Mouse (Mus musculus) yolk sac, embryonic 10.5 days (tissue): ENCODE results near the gene Dbn1.

Experiments
- DNase-seq: peaks from one replicate; pipeline ENCODE4 v3.0.0-alpha.2; 2017; ENCODE audit warnings: low spot score

Dbn1 gene

DNA sequence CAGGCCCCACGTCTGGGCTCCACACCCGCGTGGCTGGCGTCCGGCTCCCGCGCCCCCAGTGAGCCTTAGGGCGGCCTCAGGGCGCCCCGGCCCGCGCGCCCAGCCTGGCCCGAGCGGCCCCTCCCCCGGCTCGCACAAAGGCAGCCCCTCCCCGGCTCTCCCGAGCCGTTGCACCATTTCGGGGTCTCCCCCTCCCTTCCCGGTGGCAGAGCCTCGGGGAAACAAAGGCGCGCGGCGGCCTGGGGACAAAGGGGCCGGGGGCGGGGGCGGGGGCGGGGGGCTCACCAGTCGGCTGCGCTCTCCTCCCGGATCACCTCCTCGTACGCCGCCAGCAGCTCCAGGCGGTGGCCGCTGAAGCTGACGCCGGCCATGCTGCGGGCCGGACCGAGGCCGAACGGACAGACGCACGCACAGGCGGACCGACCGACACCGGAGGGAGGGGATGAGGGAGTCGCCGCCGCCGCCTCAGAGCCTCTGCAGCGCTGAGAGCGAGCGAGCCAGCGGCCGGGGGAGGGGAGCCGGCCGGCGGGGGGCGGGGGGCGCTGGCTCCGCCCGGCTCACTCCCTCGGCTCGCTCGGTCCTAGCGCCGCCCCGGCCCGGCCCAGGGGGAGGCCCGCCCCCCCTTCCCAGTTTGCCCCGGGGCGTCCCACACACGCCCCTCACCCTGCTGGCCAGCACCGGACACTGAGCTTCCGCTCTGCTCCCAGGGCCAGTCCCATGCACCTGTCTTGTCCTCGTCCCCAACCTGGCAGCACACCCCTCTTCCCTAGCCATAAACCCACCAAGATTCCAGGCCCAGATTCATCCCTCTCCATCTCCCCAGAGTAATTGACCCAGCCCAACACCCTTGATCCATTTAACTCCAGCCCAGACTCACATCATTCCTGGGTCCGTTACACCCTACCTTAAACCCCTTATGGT, at the start of gene Dbn1:
Gene Dbn1 (minus strand): TSS at position 534 of the 921 bp plus-strand sequence.
- peak; percentile 76 for DNase-seq

DNA sequence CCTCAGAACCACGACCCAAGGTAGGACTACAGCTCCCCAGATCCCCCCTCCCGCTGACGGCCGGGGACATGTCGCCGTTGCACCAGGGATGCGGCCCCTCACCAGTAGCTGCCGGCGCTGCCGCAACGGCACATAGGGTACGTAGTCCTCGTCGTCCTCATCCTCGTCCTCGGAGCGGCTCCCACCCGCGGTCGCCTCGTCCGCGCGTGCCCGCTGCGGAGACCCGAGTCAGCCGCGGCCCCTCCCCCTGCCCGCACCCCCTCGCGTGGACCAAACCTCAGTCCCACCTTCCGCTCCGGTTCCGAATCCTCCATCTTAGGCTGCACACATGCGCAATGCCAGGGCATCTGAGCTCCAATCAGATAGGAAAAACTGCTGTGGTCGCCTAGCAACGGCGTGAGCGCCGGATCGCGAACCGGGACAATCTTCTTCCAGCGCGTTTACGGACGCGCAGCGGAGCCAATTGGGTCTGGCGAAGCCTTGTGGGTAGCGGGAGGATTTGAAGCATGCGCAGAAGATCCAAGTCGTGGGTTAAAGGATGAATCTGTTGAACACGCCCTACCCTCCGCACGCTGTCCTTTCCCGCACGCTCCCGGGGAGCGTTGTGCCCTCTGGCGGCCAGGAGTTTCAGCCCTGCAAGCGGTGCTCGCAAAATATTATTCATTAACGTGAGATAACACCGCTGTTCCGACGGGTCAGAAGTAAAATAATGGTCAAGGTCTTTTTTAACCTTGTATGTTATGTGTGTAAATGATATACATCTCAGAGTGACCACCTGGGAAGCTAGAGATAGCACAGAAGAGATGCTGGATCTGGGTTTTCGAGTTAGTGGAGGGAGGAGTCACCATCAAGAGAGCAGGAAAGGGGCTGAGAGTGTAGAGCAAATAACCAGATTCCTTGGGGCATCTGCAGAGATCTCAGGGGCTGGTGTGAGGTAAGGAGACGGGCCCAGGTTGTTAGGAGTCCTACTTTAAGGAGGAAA, 48.6 kb upstream of the Dbn1 start, which contains the start of gene Ddx41:
Gene Ddx41 (minus strand): TSS at position 465 of the 982 bp plus-strand sequence.
- DNase-seq, result peak; percentile 99

DNA sequence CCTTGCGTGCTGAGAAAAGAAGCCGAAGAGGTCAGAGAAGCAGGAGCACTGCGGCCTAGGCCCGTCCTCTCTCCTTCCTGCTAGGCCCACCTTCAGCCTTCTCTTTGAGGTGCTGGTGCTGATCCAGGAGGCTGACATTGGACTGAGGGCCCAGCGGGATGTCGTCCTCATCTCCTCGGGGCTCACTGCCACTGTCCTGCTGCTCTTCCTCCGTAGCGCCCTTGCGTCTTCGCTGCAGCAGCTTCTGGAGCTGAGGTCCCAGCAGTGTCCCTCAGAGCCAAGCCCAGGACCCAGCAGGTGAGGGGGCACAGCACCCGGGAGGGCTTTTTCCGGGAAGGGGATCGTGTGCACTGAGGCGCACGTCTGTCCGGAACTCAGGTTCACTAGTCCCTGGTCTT, 47.9 kb upstream of the Dbn1 start:
- no peak for DNase-seq

DNA sequence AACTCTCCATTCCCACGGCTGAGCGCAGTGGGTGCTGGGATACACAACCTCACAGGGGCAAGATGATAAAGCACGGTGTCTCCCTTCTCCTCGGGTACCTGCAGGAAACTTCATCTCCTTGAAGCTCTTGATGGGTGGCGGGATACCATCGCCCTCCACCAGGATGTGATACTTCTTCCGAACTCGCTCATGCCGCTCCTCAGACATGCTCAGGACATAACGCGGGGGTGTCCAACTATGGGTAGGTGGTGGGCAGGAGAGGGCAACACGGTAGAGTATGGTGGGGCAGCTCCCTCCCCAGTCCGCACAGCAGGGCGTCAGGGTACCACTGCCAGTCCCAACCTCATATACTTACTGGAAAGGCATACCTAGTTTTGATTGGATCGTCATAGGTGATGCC, 47.3 kb upstream of the Dbn1 start:
- DNase-seq, result no peak

DNA sequence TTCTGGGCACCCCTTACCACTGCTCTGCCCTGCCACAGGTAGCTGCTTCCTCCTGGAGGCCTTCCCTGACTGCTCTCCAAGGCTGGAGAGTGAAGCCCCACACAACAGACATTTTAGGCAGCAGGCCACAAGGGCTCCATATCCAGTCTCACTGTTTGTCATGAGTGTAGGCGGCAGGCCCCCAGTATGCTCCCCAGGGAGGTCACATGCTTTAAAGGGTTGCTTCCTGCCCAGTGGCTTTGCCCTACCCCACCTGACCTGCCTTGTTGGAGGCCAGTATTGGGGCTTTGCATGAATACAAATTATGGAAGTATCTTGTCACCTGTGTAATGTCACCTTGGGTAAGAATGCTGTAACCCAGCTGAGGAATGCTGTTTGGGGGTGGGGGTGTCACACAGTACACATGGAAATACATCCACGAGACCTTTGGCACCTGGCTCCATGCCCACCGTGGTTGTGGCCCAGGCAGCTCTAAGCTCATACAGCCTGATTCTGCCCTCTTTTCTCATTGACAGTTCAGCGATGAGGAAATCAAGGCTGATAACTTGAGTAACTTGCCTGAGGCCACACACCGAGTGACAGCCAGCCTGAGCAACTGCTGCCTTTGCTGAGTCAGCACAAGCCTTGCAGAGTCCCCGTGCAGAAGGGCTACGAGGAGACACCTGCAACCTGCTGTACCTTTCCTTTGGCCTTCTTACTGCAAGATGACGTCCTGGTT, 41.4 kb upstream of the Dbn1 start, which contains the start of gene Dok3:
Gene Dok3 (minus strand): TSS at position 99 of the 718 bp plus-strand sequence.
- no peak for DNase-seq

DNA sequence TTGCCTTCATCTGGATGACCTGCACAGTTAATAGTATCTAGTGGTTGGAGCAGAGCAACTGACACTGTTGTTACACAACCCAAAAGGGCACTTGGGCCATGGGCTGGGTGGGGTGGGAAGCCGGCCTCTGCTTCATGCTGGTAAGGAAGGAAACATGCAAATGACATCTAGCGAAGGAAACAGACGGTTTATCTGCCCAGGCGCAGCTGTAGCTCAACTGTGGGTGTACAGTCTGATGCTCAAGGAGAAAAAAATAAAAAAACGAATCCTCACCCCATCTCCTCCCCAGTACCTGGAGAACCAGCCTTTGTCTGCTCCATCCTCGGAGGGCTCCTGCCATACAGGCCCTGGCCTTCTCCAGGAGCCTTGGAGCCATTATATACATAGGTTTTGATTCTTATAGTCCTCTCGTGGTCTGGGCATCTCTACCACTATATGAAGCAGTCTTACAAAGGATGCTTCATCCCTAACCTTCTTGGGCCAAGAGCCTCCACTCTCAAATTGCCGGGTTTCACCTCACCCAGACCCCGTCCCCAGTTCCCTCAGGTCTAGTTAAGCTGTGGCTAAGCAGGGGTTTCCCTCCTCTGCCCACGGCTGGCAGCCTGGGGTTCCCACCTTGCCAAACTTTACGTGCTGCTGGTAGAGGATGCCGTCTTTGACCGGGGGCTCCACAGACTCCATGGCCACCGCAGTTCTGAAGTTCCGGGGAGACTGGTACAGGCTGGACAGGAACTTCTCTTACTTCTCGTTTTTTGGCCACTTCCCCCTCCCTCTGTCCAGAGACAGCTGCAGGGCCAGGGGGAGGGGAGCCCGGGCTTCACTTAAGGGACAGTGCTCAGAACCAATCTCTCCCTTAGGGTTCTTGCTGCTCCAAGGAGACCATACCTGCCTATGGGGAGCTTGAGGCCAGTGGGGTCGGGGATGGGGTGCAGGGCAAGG, 40.2 kb upstream of the Dbn1 start:
- no peak for DNase-seq

DNA sequence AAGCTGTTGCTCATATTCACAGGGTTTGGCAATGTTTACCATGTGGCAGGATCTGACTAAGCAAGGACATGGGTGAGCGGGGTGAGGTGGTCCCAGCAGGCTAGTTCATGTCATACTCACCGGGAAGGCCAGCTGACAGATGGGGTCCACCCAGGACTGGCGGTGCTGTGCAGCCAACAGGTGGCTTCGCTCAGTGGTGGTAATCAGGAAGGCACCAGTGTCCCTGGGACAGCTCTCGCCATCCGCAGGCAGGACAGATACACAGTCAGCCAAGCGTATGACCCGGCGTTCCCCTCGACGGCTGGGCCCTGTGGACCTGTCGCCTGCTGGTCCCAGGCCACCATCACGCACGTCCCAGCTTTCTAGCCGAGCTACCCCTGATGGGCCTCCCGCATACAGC, 39.3 kb upstream of the Dbn1 start:
- no peak for DNase-seq

DNA sequence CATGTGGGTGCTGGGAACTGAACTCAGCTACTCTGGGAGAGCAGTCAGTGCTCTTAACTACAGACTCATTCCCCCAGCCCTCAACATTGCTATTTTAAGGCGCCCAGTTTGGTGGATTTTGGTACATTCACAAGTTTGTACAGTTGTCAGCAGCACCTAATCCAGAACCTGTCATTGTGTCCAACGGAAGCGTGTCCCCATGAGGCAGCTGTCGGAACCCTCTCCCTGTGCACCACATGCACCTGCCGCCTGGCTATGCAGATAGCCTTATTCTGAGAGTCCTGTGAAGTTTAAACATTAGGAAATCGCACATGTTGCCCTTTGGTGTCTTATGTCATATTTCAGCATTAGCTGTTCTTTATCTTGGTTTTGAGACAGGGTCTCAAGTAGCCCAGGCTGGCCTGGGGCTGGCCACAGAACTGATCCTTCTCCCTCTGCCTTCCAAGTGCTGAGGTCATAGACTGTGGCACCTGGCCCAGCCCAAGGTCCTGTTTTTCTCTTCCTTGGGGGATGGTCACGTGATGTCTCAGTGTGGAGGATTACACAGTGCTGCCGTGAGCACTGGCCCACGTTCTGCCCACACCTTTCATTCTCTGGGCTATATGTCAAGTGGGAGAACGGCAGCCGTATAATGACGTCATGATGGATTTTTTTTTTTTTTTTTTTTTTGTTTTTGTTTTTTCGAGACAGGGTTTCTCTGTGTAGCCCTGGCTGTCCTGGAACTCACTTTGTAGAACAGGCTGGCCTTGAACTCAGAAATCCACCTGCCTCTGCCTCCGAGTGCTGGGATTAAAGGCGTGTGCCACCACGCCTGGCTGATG, 38.0 kb upstream of the Dbn1 start:
- no peak for DNase-seq

DNA sequence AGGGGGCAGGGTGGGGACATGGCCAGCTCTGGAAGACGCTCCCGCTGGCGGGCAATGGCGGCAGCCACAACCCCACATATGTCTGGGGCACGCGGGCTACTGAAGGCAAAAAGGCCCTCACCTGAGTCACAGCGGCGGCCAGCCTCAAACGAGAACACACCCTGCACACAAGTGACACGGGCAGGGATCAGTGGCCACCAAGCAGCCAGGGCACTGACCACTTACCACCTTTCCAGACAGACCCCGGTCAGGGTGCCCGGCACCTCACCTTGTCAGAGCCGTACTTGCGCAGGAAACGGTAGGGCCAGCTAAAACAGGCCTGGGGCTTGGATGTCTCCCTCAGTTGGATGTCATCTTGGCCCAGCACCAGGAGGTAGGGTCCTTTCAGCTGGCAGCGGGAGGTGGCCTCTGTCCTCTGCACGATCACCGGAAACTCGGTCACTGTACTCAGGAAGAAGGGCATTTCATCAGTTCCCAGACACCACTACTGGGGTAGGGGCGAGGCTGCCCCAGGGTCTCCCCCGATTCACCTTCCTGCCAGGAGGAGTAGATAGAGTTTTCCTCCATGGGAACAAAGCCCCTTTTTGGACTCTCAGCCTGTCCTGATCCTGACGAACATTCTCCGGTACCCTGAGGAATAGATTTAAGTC, 36.2 kb upstream of the Dbn1 start:
- no peak for DNase-seq

DNA sequence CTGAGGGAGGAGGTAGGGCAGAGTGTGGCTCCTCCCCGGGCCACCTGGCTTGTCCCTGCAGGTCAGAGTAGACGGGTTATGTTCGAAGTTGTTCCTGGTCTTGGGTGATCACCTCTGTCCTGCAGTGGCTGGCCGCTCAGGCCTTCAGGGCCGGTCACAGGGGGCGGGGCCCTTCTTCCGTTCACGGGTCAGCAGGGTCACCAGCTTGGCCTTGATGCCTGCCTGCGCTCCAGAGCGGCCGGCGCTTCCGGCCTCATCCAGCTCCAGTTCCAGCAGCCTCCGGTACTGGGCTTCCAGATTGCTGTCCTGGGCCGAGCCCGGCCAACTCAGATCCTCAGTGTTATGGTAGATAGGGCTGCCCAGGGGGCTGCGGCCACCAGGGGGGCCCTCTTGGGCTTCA, 35.4 kb upstream of the Dbn1 start:
- peak; percentile 70 for DNase-seq

DNA sequence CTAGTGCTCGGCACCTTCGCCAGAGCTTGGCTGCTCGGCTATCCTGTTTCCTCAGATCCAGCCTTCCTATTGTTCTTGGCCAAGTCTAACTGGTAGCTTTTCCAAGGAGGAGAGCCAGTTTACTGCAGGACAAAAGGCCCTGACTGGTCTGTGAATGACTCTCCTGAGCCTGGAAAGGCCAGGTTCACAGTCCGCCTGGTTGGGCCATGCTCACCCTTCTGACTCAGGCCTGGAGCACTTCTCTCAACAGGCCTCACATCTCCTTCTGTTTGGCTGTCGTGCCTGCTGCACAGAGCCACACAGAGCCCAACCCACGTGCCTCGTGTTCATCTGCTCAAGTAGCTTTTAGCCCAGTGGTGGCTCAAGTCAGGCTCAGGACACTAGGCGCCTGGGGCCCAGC, 34.8 kb upstream of the Dbn1 start:
- DNase-seq, result no peak

DNA sequence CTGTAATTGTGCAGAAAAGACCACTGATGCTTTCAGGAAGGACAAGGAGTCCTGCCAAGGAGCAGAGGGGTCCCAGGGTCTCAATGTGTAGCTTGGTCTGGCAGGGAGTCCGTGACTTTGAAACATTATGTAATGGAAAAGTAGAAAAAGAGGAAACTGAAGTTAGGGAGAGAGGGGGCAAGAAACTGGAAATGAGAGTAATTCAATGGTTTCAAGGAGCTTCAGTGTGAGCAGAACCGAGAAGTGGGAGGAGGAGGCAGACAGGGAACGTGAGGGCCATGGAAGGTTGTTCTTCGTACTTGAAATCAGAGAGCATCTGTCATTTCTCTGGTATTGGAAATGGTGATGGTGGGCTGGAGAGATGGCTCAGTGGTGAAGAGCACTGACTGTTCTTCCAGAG, 31.7 kb upstream of the Dbn1 start:
- no peak for DNase-seq

DNA sequence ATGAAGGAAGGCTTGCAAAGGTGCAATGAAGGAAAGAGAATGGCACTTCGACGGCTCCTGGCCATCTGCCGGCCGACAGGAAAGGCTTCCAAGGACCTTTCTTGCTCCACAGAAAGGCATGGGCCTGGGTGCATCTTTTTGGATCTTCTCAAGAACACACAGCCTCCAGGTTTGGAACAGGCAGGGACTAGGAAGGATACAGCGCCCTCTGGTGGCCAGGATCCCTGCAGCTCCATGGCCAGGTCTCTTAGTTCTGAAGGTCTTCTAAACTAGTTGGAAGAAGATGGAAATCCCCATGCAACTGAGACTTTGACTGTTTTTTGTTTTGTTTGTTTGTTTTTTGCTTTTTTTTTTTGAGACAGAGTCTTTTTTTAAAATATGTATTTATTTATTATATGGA, 29.0 kb upstream of the Dbn1 start:
- DNase-seq, result peak; percentile 59

DNA sequence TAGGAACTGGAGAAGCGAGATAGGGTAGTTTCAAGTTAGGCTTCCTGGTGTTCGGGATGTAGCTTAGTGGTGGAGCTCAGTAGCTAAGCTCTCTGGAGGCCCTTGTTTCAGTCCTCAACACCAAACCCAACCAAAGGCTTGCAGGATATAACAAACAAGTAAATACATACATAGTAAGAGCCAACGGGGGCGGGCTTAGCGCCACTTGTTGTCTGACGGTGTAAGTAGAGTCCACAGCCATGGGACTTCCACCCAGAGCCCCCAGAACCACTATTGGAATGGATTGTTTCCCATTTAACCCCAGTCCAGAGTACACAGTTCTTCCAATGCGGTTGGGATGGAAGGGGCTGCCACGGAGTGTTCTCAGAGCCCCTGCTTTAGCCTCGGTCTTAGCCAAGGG, 25.9 kb upstream of the Dbn1 start:
- DNase-seq, result no peak

DNA sequence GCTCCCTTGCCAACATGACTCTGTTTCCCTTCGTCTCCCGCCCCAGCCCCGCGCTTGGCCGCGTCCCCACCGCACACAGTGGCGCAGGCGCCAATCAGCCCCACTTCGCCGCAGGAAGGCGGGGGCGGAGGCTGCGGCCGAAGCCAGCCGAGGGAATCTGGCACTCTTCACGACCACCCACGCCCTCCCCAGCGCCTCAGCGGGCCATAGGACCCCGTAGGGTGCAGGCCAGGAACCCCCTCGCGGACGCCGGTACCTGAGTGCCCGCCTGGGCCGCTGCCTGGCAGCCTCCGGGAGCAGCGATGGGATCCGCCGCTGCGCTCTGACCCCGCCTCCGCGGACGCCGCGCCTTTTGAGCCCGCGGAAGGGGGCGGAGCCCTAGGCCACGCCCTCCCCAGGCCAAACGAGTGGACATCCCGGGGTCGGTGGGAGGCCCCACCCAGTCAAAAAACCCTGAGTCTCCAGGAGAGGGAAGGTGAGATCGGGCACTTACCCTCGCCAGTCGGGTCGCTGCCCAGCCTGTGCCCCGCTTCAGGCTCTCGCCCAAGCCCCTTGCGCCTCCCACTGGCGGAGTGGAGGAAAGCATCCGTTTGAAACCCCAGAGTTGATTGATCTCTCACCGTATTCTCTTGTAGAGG, 25.3 kb upstream of the Dbn1 start, which contains the start of gene Pdlim7:
Gene Pdlim7 (minus strand): TSS at position 566 of the 638 bp plus-strand sequence.
- DNase-seq, result peak; percentile 89

DNA sequence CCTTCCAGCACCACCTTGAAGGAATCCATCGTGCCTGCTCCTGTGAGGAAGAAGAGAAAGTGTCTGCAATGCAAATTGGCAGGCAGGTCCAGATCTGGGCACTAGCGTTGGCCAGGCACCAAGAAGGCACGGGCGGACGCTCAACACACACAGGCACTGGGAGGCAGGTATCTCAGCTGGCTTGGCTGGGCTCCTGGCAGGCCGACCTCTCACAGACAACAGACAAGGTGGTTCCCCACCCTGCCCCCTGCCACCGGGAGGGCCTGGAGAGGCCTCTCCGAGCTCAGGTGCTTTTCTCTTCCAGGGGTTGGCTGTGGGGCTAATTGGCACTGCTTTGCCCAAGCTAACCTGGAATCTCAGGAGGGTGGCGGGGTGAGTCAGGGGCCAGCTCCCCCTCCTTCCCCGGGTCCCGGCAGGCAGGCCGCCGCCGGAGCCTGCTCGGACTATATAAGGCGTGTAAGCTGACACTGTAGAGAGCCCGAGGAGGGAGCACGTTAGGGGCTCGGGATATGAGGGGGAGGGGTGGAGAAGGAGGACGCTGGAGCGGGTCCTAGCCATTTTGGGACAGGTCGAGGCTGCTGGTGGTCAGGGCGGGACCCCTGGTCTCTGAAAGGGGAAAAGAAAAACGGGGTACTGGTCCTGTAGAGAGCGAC, 24.6 kb upstream of the Dbn1 start:
- peak; percentile 73 for DNase-seq

DNA sequence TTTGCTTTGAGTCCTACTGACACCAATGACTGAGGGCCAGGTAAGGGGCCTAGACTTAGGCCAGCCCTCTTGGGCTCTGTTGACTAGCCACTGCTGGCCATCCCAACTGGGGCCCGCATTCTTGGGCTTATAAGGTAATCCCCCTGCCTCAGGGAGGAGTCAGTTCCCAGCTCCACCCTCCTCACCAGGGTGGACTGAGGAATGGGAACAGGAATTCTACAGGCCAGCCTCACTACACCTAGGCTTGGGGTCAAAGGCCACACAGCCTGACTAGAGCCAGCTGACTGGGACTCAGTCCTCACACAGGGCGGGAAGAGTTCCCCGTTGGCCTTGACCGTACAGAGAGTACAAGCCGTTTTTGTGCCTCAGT, 23.6 kb upstream of the Dbn1 start:
- DNase-seq, result peak; percentile 87
